Mouse (Mus musculus): ENCODE results near the gene Cux1. TPM values are rescaled to one million over a fixed set of nuclear protein-coding genes. Genes with fewer than 3 reads are reported as not detected.
A peak's percentile ranks its signal among the peaks of the same experiment; 100 is the strongest.

Cux1 gene
- total RNA-seq, 2 experiments from 2014 or later, result 87.0 to 97.5 TPM

GRCm38 (mm10) chr5:136379405-136379804 lies 187.9 kb downstream of the Cux1 start:
- DNase-seq, result no peak

- no peak for DNase-seq
Measured at GRCm38 (mm10) chr5:136377101-136377500, 190.2 kb downstream of the Cux1 start.

GRCm38 (mm10) chr5:136375350-136375749 lies 191.9 kb downstream of the Cux1 start:
- no peak for DNase-seq

GRCm38 (mm10) chr5:136372276-136372675 lies 195.0 kb downstream of the Cux1 start:
- DNase-seq, result no peak

GRCm38 (mm10) chr5:136363421-136363820 lies 203.9 kb downstream of the Cux1 start:
- no peak for DNase-seq

GRCm38 (mm10) chr5:136362473-136363230 lies 204.6 kb downstream of the Cux1 start:
- DNase-seq, result no peak

GRCm38 (mm10) chr5:136362021-136362420 lies 205.3 kb downstream of the Cux1 start:
- DNase-seq, result no peak

- DNase-seq, result no peak
Measured at GRCm38 (mm10) chr5:136357227-136357626, 210.1 kb downstream of the Cux1 start.

GRCm38 (mm10) chr5:136355583-136356126 lies 211.6 kb downstream of the Cux1 start:
- no peak for DNase-seq

- DNase-seq, result peak; percentile 35
Measured at GRCm38 (mm10) chr5:136354729-136355128, 212.6 kb downstream of the Cux1 start.

GRCm38 (mm10) chr5:136353114-136353513 lies 214.2 kb downstream of the Cux1 start:
- no peak for DNase-seq

GRCm38 (mm10) chr5:136343156-136343890 lies 224.0 kb downstream of the Cux1 start:
- no peak for DNase-seq

GRCm38 (mm10) chr5:136336798-136337527 lies 230.3 kb downstream of the Cux1 start:
- no peak for DNase-seq

- no peak for DNase-seq
Measured at GRCm38 (mm10) chr5:136335681-136336080, 231.6 kb downstream of the Cux1 start.

GRCm38 (mm10) chr5:136334780-136335179 lies 232.5 kb downstream of the Cux1 start:
- DNase-seq, result no peak

- no peak for DNase-seq
Measured at GRCm38 (mm10) chr5:136334051-136334450, 233.2 kb downstream of the Cux1 start.

GRCm38 (mm10) chr5:136332786-136333462 lies 234.4 kb downstream of the Cux1 start:
- no peak for DNase-seq

- no peak for DNase-seq
Measured at GRCm38 (mm10) chr5:136327736-136328135, 239.6 kb downstream of the Cux1 start.

- no peak for DNase-seq
Measured at GRCm38 (mm10) chr5:136326626-136327025, 240.7 kb downstream of the Cux1 start.

GRCm38 (mm10) chr5:136324506-136324905 lies 242.8 kb downstream of the Cux1 start:
- DNase-seq, result no peak

GRCm38 (mm10) chr5:136321378-136321777 lies 245.9 kb downstream of the Cux1 start:
- DNase-seq, result peak; percentile 36

GRCm38 (mm10) chr5:136312566-136312965 lies 254.7 kb downstream of the Cux1 start:
- DNase-seq, result peak; percentile 27

All from gastrocnemius, postnatal 10 days (tissue).